ENCODE assay signal across 15 mouse cellular contexts in genomic region chr14:56315519-56315918, GRCm38 (mm10). TPM values are rescaled to one million over a fixed set of nuclear protein-coding genes. Genes with fewer than 3 reads are reported as not detected.
DNase-seq lines count a peak whose midpoint lies in the region; ATAC-seq lines count a peak whose summit lies in the region.
"Had no signal": no experiment of that assay in that cellular context is flagged by ENCODE, and none has a peak within 500 bp of the region (broad histone marks: within the 10 kb centered on the region; RNA-seq: fewer than 3 reads in every experiment).

No protein-coding gene starts in this region.

- DNase-seq in kidney, postnatal 14 days: peak; percentile 31
- no peak for DNase-seq in kidney, adult 18-20 months
- peak; percentile 22 to 63 for DNase-seq in heart, adult 9 months (ENCODE audit: low spot score in 2 of 2)
- DNase-seq in heart, postnatal 4 days: peak; percentile 23
- DNase-seq in lung, postnatal 36 days: peak; percentile 14
- DNase-seq in right cerebral cortex, postnatal 4 days: no peak
- DNase-seq: adrenal gland, adult 2 months; cerebellum, adult 11-12 months; liver, embryonic 13.5 days had no signal

- ATAC-seq in erythroid progenitor cell, adult 5-6 weeks (replicated peaks; ENCODE audit: low FRiP score, poor library complexity, severe bottlenecking): no peak
- ATAC-seq: CD4-positive, CD25-positive, alpha-beta regulatory T cell, adult 4 months; hindbrain, embryonic 16.5 days; midbrain, embryonic 16.5 days had no signal

RNA-seq across cellular contexts. Expression of gene Atp12a, which starts 49.3 kb away (rescaled TPM):
- total RNA-seq in heart, postnatal 4 days (2021): not detected
- total RNA-seq in erythroid progenitor cell, adult 5-6 weeks (2015; ENCODE audit: low replicate concordance): not detected in 2 replicates
- total RNA-seq in erythroid progenitor cell, adult 5-6 weeks (2017; ENCODE audit: low replicate concordance): not detected in 2 replicates
- total RNA-seq: layer of hippocampus, postnatal 14 days; MEL had no signal

RNA-seq across cellular contexts. Expression of gene Gzmb, which starts 53.5 kb away (rescaled TPM):
- total RNA-seq in heart, postnatal 4 days (2021): not detected
- 6.3 TPM in 1 of 2 replicates, not detected in the other for total RNA-seq in erythroid progenitor cell, adult 5-6 weeks (2015; ENCODE audit: low replicate concordance)
- total RNA-seq in erythroid progenitor cell, adult 5-6 weeks (2017; ENCODE audit: low replicate concordance): not detected in 2 replicates
- total RNA-seq: layer of hippocampus, postnatal 14 days had no signal

Comparison
In these comparisons a context has a peak if more than half of its experiments do, and no peak if none do; other contexts are left out.
1. DNase-seq: peak in kidney, postnatal 14 days (single experiment), heart, adult 9 months (2 of 2), heart, postnatal 4 days (single experiment) and lung, postnatal 36 days (single experiment); none in kidney, adult 18-20 months (single experiment) and right cerebral cortex, postnatal 4 days (single experiment).